ENCODE assay signal across 8 mouse cellular contexts in genomic region chr12:100187756-100188430, GRCm38 (mm10). TPM values are rescaled to one million over a fixed set of nuclear protein-coding genes. Genes with fewer than 3 reads are reported as not detected.
DNase-seq lines count a peak whose midpoint lies in the region; ATAC-seq and TF ChIP-seq lines count a peak whose summit lies in the region.

No protein-coding gene starts in this region.

- no peaks in the 10 kb centered on the region for H3K27me3 ChIP-seq in E14TG2a.4 (ENCODE audit: insufficient read depth, low read length)
- H3K27me3 ChIP-seq in embryonic facial prominence, embryonic 14.5 days (replicated peaks; ENCODE audit: control insufficient read depth, insufficient read depth, low read length) = no peaks in the 10 kb centered on the region
- H3K27me3 ChIP-seq in intestine, embryonic 14.5 days (replicated peaks; ENCODE audit: control insufficient read depth, insufficient read depth, low read length) = no peaks in the 10 kb centered on the region
- no peaks in the 10 kb centered on the region for H3K27me3 ChIP-seq in liver, embryonic 15.5 days

- no peaks in the 10 kb centered on the region for H3K9me3 ChIP-seq in E14TG2a.4 (ENCODE audit: low read length)
- 0 out of 2 replicates have a peak, but pooled peaks cover under 1% of the 10 kb centered on the region for H3K9me3 ChIP-seq in embryonic facial prominence, embryonic 14.5 days (ENCODE audit: control insufficient read depth, low read length)
- no peaks in the 10 kb centered on the region for H3K9me3 ChIP-seq in intestine, embryonic 14.5 days (ENCODE audit: control insufficient read depth, low read length)
- H3K9me3 ChIP-seq in liver, embryonic 15.5 days (replicated peaks) = no peaks in the 10 kb centered on the region

- H3K27ac ChIP-seq in embryonic facial prominence, embryonic 14.5 days (replicated peaks; ENCODE audit: low read depth, low read length) = peak overlapping the region; percentile 100
- peak overlapping the region; percentile 90 for H3K27ac ChIP-seq in intestine, embryonic 14.5 days (ENCODE audit: low read depth)
- peak overlapping the region; percentile 83 for H3K27ac ChIP-seq in liver, embryonic 15.5 days (replicated peaks)

- no peak for ATAC-seq in embryonic facial prominence, embryonic 14.5 days (ENCODE audit: low read depth)
- ATAC-seq in intestine, embryonic 14.5 days (replicated peaks; ENCODE audit: low FRiP score, low TSS enrichment, low read depth) = no peak
- ATAC-seq in liver, embryonic 15.5 days (ENCODE audit: insufficient read depth) = no peak

- WGBS in embryonic facial prominence, embryonic 14.5 days = 1% methylated on average over 29 of the region's 29 CpGs
- WGBS in intestine, embryonic 14.5 days = 2% methylated on average over 29 of the region's 29 CpGs
- WGBS in liver, embryonic 15.5 days (ENCODE audit: insufficient replicate concordance) = 3% methylated on average over 29 of the region's 29 CpGs

- peak overlapping the region; percentile 71 for H3K9ac ChIP-seq in embryonic facial prominence, embryonic 14.5 days (ENCODE audit: low read depth, low read length)
- peak overlapping the region; percentile 76 for H3K9ac ChIP-seq in intestine, embryonic 14.5 days (ENCODE audit: low read length)
- H3K9ac ChIP-seq in liver, embryonic 15.5 days = peak overlapping the region; percentile 51

- H3K4me2 ChIP-seq in embryonic facial prominence, embryonic 14.5 days (ENCODE audit: low read depth, low read length) = peak overlapping the region; percentile 71
- peak overlapping the region; percentile 94 for H3K4me2 ChIP-seq in intestine, embryonic 14.5 days (ENCODE audit: low read length)
- H3K4me2 ChIP-seq in liver, embryonic 15.5 days = peak overlapping the region; percentile 96

- DNase-seq in cerebellum, postnatal 36 days = peak; percentile 32 to 61
- no peak for DNase-seq in cerebellum, postnatal 10 days
- peak; percentile 65 for DNase-seq in embryonic facial prominence, embryonic 14.5 days (ENCODE audit: low spot score)
- DNase-seq in intestine, embryonic 14.5 days (ENCODE audit: low spot score) = no peak
- DNase-seq in spleen, postnatal 36 days (ENCODE audit: low spot score in 2 of 2) = peak; percentile 37 to 45
- no peak for DNase-seq in left cerebral cortex, postnatal 36 days (ENCODE audit: low spot score in 2 of 2)

- H3K36me3 ChIP-seq in E14TG2a.4 (ENCODE audit: insufficient read depth, low read length) = no peaks in the 10 kb centered on the region
- no peaks in the 10 kb centered on the region for H3K36me3 ChIP-seq in embryonic facial prominence, embryonic 14.5 days (ENCODE audit: control insufficient read depth, insufficient read depth, low read length)
- H3K36me3 ChIP-seq in intestine, embryonic 14.5 days (ENCODE audit: control insufficient read depth, insufficient read depth, low read length) = no peaks in the 10 kb centered on the region
- H3K36me3 ChIP-seq in liver, embryonic 15.5 days (replicated peaks) = no peaks in the 10 kb centered on the region

- peaks cover 63% of the 10 kb centered on the region for H3K4me1 ChIP-seq in E14TG2a.4 (replicated peaks; ENCODE audit: low read depth, low read length)
- H3K4me1 ChIP-seq in embryonic facial prominence, embryonic 14.5 days (ENCODE audit: control insufficient read depth, insufficient read depth, low read length) = peaks cover 4% of the 10 kb centered on the region; the same call in 1 of the 2 replicates
- peaks cover 11% of the 10 kb centered on the region; the same call in 1 of the 2 replicates for H3K4me1 ChIP-seq in intestine, embryonic 14.5 days (replicated peaks; ENCODE audit: control insufficient read depth, insufficient read depth, low read length)
- peaks cover 30% of the 10 kb centered on the region for H3K4me1 ChIP-seq in liver, embryonic 15.5 days (replicated peaks)

- intact Hi-C loops in left cerebral cortex, postnatal 36 days (cut with DNase I) = loop anchor here (1.0 to 5.0 kb wide), 3 partner anchors 11 to 383 kb away; partner anchors contain the start of genes Calm1 and Ttc7b

- no peak for TF ChIP-seq CTCF in E14TG2a.4 (conservative IDR thresholded peaks at IDR 0.05; ENCODE audit: low read length)

- peak overlapping the region; percentile 90 for H3K4me3 ChIP-seq in E14TG2a.4 (replicated peaks; ENCODE audit: low read length)
- H3K4me3 ChIP-seq in embryonic facial prominence, embryonic 14.5 days (ENCODE audit: low read depth, low read length) = peak overlapping the region; percentile 70
- H3K4me3 ChIP-seq in intestine, embryonic 14.5 days (ENCODE audit: low read depth, low read length) = peak overlapping the region; percentile 71
- H3K4me3 ChIP-seq in liver, embryonic 15.5 days (replicated peaks) = peak overlapping the region; percentile 73

RNA-seq across cellular contexts. Expression of gene Calm1, which starts 11.3 kb away (rescaled TPM):
- polyA plus RNA-seq in embryonic facial prominence, embryonic 14.5 days (2014; fragmentation: Nextera tagmentation; extraction: Ambion mirVana) = 1,378 and 1,440 TPM in 2 replicates
- 1,929 and 1,989 TPM in 2 replicates for polyA plus RNA-seq in intestine, embryonic 14.5 days (2014; fragmentation: Nextera tagmentation; extraction: Ambion mirVana)
- 390 and 490 TPM in 2 replicates for polyA plus RNA-seq in liver, embryonic 15.5 days (2015; fragmentation: Nextera tagmentation; extraction: Ambion mirVana)
- 1,000 to 10,000 TPM; 2,172 to 2,300 TPM for total RNA-seq in left cerebral cortex, postnatal 36 days (2021)

RNA-seq across cellular contexts. Expression of gene Nrde2, which starts 28.4 kb away (rescaled TPM):
- polyA plus RNA-seq in embryonic facial prominence, embryonic 14.5 days (2014; fragmentation: Nextera tagmentation; extraction: Ambion mirVana) = 10.6 and 11.4 TPM in 2 replicates
- polyA plus RNA-seq in intestine, embryonic 14.5 days (2014; fragmentation: Nextera tagmentation; extraction: Ambion mirVana) = 13.7 and 14.4 TPM in 2 replicates
- 4.1 and 4.8 TPM in 2 replicates for polyA plus RNA-seq in liver, embryonic 15.5 days (2015; fragmentation: Nextera tagmentation; extraction: Ambion mirVana)
- 10 to 100 TPM; 18.3 to 22.8 TPM for total RNA-seq in left cerebral cortex, postnatal 36 days (2021)

Comparison
In these comparisons a context has a peak if more than half of its experiments do, and no peak if none do; other contexts are left out.
1. DNase-seq: peak in cerebellum, postnatal 36 days (2 of 2), embryonic facial prominence, embryonic 14.5 days (single experiment) and spleen, postnatal 36 days (2 of 2); none in cerebellum, postnatal 10 days (0 of 2), intestine, embryonic 14.5 days (single experiment) and left cerebral cortex, postnatal 36 days (0 of 2).
2. Peak in every context shown above with its lines, with median percentiles within 50 percentile points of each other: H3K4me3 ChIP-seq, H3K27ac ChIP-seq, H3K4me2 ChIP-seq and H3K9ac ChIP-seq.